Mouse (Mus musculus) mouse embryonic stem cell (cell line): ENCODE data around the gene Fgf15.

Experiments
- in situ Hi-C, 2 experiments: fragments of 300-500 bp; cut with MboI; formaldehyde crosslinking; loops; 1 replicate in 1 of 2; 3 replicates in 1 of 2; pipeline ENCODE4 v1.14.3; 2019 to 2020; ENCODE audit warnings: low sequenced_read_pairs in 2 of 2, low pct_unique_long_range_greater_than_20kb in 1 of 2, mixed read lengths in 1 of 2; ENCODE audit not compliant: unreplicated experiment in 1 of 2

The Fgf15 gene

DNA sequence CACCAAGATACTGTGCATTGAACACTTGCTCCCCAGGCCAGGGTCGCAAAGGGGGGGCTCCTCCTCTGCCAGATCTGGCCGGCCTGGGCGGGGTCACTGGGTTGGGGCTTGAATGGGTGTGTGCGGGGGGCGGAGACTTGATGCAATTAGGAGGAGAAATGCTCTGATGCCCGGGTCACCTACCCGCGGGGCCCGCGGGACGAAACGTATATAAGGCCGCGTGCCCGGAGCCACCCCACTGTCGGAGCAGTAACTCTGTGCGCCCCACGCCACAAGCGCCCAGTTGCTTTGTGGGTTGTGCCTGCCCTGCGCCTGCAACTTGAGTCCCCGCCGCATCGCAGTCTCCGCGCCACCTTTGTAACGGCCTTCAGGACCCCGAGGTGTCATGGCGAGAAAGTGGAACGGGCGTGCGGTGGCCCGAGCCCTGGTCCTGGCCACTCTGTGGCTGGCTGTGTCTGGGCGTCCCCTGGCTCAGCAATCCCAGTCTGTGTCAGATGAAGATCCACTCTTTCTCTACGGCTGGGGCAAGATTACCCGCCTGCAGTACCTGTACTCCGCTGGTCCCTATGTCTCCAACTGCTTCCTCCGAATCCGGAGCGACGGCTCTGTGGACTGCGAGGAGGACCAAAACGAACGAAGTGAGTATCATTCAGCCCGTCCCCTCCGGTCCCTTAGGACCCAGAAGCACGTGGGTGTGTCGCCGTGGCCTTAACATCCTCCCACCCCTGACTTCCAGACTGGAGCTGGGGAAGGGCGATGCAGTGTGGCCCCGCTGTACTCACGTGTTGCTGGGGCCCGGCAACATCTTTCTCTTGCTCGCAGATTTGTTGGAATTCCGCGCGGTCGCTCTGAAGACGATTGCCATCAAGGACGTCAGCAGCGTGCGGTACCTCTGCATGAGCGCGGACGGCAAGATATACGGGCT, at the start of gene Fgf15:
Gene Fgf15, plus strand, starts transcription at position 238 of the 925 bp plus-strand sequence.
- in situ Hi-C loops = loop anchor here in 1 of 2 experiments (5.0 kb wide), 1 partner anchor 54 kb away; no protein-coding TSS in a partner anchor

DNA sequence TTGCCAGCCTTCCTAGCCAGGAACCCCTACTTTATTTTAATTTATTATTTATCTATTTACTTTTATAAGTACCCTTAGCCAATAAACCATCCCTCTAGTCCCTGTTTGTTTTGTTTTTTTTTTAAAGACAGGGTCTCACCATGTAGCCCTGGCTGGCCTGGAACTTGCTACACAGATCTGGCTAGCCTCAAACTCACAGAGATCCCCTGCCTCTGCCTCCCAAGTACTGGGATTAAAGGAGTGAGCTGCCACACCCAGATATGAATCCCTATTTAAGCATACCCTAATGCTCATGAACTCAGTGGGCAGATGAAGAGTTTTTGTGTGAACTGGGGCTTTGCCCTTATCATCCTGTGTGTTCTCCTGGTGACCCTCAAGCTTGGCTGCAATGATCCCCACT, 49.3 kb upstream of the Fgf15 start, which contains the start of gene Fgf4:
Gene Fgf4, plus strand, starts transcription at position 301 of the 400 bp plus-strand sequence.
- in situ Hi-C loops = loop anchor here in 1 of 2 experiments (5.0 kb wide), 1 partner anchor 35 kb away; no protein-coding TSS in a partner anchor

DNA sequence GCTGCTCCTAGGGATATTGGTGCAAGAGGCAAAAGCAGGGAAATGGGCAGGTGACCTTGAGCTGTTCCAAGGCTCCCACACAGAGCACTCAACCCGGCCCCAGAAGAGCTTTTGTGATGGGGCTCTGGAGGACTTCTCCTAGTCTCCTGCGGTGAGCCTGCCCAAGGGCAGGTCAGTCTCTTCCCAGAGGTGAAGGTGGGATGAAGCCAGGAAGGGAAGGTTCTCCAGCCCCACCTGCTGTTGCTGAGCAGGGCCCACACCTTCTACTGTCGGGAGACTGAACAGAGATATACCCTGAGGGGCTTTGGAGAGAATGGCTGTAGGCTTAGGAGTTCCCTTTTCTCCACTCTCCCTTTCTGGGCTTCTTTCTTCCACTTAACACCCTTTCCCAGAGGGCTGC, 45.0 kb upstream of the Fgf15 start:
- in situ Hi-C loops = no loop called here

DNA sequence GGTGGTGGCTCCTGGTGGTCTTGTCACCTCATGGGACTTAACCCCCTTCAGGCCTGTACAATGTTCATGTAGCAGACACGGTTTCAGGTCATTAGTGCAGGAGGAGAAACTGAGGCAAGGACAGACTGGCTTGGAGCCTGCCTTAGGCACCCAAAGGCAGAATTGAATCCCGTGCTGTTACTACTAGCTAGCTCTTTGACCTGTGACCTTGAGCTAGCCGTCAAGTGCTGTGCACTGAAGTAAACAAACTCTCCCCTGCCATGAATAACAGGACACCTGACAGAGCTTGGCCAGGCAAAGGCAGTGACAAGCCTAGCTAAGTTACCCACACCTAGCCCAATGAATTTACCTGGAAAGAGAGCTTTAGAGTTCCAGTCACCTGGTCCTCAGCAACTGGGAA, 41.4 kb upstream of the Fgf15 start:
- in situ Hi-C loops = no loop called here

DNA sequence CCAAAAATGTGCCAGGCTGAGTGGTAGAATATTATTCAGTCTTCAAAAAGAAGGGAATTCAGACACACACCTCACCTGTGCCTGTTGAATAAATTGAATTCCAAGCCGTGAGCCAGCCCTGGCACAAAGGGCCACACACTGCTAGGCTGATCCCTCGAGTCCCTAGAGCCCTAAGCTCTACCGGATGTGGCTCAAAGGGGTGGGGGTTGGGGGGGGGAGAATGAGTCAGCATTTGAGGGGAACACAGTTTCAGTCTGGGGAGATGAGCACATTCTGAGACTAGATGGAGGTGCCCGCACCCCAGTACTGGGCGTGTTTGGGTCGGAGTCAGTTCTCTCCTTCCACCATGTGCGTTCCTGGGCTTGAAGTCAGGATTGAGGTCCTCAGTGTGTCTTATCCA, 39.2 kb upstream of the Fgf15 start:
- in situ Hi-C loops = no loop called here

DNA sequence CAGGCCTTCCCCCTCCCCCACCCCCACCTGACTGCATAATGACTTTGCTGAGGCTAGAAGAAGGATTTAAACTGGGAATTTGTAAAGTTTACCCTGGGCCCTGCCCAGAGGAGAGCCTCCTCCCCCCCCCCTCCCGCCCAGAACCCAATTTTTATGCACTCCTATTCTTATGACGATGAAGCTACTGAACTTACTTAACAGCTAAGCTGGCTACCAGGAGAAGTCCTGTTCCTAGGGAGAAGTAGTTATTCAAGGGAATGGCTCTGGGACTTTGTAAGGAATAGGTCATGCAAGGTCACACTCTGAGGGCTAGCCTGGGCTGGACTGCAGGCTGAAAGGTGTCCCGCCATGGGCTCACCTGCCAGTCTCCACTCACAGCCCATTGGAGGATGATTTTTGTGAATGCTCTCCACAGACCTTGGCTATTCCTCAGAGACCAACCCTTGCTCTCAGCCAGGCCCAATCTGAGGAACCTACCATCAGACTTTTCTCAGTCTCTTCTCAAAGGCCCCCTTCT, 38.4 kb upstream of the Fgf15 start:
- in situ Hi-C loops = no loop called here

DNA sequence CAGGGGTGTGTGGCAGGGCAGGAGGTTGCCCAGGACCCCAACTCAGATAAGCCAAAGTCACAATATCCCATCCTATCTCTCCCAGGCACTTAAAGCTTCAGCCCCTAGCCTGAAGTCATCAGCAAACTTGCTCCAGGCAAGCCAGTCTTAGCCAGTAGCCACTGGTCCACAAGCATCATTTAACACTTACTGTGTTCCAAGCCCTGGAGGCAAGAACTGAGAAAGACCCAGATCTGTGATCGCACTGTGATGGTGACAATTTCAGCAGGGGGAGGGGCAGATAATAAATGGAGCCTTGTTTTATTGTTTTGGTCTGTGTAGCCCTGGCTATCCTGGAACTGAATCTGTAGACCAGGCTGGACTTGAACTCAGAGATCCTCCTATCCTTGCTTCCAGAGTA, 37.6 kb upstream of the Fgf15 start:
- in situ Hi-C loops = no loop called here

DNA sequence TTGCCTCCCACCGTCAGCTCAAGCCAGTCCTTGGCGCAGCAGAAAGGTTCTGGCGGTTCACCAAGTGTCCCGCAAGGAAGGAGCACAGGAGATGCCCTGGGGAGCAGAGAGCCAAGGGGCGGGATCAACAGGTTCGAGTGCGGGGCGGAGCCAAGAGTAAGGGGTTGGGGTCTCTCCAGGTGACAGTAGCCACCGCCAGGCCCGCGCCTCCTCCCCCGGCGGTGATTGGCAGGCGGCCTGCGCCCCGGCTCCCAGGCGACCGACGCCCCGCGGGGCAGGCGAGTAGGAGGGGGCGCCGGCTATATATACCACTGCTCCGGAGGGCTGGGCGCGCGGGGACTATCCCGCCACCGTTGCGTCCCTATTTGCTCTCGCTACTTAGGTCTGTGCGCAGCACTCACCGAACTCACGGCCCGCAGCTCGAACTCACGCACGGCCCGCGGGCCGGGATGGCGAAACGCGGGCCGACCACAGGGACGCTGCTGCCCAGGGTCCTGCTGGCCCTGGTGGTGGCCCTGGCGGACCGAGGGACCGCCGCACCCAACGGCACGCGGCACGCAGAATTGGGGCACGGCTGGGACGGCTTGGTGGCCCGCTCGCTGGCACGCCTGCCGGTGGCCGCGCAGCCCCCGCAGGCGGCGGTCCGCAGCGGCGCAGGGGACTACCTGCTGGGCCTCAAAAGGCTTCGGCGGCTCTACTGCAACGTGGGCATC, 35.1 kb upstream of the Fgf15 start:
- in situ Hi-C loops = no loop called here

DNA sequence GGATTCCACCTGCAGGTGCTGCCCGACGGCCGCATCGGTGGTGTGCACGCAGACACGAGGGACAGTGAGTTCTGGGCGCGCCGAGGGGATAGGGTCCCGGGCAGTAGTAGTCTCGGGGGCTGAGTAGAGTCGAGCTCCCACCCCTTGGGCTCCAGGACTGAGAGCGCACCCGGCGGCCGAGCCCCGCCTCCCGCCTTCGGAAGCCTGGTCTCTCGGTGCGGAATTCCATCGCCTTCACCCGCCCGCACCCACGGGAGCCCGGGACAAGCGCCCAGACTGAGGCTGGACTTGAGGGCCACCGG, 34.6 kb upstream of the Fgf15 start:
- in situ Hi-C loops = no loop called here

DNA sequence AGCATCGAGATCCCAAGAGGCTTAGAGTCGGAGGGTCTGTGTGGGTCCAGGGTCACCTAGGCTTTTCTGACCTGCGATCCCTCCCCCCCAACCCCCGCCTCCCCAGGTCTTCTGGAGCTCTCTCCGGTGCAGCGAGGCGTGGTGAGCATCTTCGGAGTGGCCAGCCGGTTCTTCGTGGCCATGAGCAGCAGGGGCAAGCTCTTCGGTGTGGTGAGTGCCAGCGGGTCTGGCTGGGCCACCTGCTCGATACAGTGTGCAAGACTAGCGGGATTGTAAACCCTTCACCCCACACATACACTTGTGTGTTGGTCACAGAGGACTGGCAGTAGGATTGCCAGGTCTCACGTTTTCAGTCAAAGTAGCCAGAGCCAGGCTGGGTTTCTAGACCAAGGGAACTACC, 34.2 kb upstream of the Fgf15 start:
- in situ Hi-C loops = no loop called here

DNA sequence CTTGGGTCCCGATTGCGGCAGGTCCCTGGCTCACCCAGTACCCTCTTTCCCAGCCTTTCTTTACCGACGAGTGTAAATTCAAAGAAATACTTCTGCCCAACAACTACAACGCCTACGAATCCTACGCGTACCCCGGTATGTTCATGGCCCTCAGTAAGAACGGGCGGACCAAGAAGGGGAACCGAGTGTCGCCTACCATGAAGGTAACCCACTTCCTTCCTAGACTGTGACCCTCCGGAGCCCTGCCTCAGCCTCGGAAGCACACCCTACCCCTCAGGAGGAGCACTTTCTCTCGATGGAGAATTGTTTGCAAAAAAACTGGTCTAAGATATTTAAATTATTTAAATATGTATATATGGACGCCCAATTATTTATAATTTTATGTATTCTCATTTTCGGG, 33.6 kb upstream of the Fgf15 start:
- in situ Hi-C loops = no loop called here

DNA sequence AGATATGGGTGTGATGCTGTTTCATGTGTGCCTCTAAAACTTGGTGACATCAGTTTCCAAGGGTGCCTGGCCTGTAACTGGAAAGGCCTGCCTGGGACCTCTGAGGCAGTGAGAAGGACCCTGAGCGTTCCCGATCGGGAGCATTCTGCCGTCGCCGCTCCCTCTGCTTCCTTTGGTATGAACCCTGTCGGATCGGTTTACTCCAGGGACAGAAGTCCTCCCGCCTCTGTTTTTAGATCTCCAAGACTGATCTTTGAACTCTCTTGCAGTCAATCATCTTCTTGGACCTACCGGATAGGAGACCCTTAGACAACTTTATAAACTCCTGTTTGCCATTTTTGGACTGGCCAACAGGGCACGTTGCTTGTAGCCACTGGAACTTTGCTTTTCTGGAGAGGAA, 33.1 kb upstream of the Fgf15 start:
- in situ Hi-C loops = no loop called here

DNA sequence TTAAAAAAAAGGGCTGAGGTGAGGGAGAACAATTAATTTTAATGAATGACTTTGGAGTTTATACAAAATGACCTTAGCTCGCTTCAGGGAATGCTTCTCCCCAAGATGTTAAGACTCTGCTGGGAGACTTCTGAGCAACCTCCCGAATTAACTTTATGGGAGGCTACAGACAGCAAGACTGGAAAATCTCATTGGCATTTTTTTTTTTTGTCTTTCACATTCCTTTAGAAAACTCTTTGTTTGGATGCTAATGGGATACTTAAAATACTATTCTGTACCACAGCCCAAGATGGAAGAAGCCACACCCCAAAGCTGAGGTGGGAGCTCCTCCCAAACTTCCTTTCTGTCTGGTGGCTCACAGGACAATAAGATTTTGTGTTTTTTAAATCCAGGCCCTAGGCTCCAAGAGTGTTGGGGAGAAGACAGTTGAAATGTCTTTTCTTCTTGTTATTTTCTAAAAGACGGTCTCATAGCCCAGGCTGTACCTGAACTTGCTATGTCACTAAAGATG, 32.1 kb upstream of the Fgf15 start:
- in situ Hi-C loops = no loop called here

DNA sequence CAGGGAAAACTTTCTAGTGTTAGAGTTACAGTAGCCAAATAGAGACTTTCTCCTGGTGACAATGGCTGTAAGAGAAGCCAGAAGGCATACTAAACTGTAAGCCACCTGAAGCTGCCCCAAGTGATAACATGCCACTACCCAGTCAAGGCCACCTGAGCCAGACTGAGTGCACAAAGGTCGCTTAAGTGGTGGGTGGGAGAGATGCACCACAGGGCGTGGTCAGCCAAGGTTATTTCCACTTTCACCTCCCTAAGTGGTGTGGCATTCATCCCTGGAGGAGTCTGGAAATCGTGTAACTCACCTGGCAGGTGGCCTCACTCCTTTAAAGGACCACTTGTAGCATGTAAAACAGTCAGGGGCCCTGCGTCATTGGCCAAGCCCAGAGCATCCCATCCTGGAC, 29.2 kb upstream of the Fgf15 start:
- in situ Hi-C loops = no loop called here

DNA sequence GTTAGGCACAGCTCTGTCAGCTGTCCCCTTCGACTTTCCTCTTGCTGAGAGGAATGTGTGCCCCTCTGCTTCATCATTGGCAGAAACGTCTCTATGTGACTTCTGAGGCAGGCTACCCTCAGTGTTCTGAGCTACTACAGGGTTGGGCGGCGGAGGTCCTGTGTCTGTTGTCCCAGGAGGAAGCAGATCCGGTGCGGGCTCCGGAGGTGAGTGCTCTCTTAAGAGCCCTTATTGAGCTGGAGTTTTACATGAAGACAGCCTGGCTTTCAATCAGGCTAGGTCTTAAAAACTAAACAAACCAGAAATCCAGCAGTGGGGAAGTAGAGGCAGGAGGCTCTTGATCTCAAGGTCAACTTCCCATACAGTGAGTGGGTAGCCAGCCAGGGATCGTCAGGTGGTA, 28.7 kb upstream of the Fgf15 start:
- in situ Hi-C loops = no loop called here

DNA sequence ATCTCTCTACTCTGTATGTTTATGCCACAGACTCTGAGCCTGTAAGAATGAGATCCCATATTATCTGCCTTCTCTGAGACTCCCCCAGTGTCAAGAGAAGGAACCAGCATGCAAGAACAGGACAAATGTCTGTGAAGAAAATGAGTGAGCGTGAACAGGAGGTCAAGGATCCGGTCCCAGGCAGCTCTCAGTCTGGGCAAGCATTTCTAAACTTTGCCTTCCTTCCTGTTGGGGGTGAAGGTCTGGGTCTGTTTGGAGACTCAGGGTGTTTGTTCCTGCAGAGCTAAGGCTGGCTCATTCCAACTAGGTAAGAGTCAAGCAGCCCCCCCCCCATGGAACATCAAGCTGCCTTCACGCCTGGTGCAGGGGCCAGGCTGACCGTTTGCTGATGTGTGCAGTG, 23.9 kb upstream of the Fgf15 start:
- in situ Hi-C loops = no loop called here

DNA sequence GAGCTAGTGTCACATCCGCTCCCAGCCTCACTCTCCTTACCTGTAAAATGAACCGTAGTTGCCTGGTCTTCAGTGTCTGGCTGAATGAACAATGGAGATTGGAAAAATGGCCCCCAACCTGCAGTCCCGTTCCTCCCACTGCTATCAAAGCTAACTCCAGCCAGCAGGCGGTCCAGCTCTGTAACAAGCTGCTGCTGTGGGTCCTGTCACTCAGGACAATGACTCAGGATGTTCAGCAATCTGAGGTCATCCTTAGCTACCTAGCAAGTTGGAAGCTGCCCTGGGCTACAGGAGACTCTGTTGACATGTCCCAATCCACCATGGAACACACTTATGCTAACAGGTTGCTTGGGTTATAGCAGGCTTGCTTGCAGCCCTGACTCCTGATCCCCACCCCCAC, 23.2 kb upstream of the Fgf15 start:
- in situ Hi-C loops = no loop called here

DNA sequence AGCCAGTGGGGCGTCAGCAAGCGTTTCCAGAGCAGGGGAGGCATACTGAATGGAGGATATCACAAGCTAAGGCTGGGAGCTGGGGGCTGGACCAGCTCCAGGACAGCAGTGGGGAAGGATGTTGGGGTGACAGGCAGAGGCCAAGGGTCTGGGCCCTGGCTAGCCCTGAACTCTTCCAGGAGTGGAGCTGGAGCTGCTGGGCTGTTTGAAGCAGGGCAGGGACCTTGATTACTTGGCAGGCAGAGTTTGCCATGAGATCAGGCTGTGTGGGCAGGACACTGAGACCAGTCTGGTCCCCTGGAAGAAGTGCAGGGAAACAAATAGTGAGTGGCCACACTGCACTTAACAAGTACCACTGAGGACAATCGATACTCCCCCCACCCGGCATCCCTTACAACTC, 22.1 kb upstream of the Fgf15 start:
- in situ Hi-C loops = no loop called here

DNA sequence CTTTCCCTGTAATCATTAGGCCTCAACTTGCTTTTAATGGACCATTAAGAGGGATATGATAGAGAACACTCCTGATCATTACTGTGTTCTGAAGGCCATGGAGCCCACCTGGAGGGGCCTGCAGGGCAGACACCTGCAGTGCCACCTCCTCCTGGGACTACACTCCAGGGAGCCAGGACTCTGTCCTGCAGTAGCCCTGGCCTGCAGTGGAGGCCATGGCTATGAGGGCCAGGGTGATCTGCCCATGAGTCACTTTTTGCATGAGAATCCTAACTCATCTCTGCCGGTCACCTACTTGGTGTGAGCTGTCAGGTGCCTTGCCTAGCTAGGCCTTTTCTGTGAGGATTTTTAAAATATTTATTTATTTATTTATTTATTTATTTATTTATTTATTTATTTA, 17.9 kb upstream of the Fgf15 start:
- in situ Hi-C loops = no loop called here
